Mouse (Mus musculus): ENCODE results near the gene Mt3.

Gene Mt3

DNA sequence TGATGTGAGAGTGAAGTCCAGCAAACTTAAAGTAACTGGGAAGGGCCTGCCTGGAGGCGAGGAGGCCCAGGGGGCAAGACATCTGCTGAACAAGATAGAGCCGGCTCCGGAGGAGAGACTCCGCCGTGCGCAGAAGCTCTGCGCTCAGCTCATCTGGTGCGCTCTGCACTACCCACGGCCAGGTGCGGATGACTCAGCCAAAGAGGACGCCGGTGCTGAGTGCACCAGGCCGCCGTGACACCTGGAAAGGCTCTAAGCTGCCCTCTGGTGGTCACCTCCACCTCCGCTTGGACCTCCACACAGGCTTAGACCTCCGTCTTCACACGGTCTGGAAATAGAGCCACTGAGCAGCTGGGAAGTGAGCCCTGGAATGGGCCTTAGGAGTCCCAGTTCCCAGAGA, 34.1 kb downstream of the Mt3 start:
- peak; percentile 79 to 80 for DNase-seq

DNA sequence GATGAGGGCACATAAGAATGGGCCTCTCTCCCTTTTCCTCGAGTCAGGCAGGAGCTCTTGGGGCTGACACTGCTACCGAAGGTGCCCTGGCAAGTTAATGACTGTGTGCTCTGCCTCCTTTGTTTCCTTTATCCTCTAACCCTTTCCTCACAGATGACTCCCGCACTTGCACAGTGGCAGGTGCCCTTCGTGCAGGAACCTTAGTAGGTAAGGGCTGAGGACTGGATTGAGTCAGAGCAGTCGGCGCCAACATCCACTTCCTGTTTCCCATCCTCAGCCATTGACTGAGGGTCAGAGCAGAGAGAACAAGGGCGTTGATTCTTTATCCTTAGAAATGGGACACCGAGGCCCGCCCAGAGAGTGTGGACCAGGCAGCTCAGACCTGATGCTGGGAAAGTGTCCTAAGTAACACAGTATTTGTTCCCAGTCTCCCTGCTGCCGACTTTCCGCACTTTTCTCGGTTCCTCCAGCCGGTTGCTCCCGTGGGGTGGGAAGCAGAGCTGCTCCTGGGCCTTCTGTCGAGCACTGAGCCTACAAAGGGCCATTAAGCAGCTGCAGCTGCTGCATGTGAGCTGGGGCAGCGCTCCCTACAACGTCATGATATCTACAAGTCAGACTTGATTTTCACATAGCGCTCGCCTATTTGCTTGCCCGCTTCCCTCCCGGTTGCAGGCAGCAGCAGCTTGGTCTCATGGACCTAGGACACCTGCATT, 35.0 kb downstream of the Mt3 start:
- DNase-seq, result no peak

DNA sequence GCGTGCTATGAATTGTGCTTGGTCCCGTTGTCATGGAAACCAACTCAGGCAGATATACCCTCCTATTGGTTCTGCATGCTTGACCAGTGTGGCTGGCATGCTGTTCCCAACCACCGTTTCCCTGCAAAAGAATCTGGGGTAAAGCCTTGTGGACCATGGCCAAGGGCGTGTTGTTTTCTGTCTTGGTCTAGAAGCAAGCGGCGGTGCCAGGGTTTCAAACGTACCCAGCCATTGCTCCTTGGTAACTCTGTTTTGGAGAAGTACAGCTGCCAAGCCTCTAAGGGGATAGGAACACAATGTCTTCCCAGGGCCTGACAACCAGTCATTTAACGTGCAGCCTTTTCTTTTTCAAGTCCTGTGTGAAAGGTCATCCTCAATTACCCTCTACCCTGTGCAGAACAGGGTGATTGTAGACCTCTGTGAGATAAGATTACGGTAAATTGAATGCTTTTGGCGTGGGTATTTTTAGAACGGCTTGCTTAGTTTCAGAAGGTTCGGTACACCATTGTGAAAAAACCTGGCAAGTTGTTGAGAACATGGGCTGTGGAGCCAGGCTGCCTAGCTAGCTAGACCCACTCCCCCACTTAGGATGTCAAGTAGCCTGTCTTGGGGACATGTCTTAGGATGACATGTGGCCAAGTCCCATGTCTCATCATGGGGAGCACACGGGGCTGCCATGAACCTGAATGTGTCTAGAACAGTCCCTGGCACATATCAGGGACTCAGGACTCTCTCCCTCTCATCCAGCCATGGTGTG, 37.0 kb downstream of the Mt3 start:
- peak in 1 of 2 experiments; percentile 23 for DNase-seq

DNA sequence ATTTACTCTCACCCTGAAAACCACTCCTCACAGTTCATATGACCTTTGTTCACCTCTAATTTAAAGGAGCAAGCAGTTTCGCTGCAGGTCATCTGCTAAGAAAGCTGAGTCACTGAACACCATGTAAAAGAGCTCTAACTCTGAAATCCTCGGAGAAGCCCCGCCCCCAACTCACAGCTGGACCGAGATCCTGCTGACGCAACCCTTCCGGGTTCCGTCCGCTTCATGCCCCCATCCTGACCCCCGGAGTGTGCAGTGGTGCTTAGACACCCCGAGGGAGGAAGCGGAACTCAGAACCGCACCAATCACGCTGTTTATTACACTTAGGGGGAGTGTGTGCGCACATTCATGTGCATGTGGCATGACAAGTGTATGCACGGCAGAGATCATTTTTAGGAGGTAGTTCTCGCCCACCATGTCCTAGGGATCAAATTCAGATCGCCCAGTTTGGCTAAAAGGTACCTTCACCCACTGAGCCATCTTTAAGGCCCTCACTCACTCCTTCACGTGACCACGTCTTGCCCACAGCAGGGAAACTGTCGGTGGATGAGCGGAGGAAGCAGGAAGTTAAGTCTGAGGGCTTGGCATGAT, 38.8 kb downstream of the Mt3 start:
- DNase-seq, result no peak

DNA sequence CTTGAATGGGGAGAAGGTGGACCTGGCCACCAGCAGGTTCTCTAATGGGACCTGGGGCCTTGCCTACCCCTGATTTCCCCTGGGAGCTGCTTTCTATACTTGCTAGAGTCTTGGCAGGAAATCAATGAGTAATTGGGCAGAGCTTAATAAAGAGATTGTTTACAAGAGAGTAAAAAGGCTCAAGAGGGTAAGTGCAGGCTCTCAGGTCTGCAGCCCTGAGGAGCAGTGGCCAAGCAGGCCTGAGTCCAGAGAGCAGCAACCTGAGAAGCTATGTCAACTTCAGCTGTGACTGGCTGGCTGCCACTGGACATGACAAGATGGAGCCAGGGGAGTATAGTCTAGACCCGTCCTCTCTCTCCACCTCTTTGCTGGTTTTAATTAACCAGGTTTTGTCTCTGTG, 40.5 kb downstream of the Mt3 start:
- DNase-seq, result no peak

DNA sequence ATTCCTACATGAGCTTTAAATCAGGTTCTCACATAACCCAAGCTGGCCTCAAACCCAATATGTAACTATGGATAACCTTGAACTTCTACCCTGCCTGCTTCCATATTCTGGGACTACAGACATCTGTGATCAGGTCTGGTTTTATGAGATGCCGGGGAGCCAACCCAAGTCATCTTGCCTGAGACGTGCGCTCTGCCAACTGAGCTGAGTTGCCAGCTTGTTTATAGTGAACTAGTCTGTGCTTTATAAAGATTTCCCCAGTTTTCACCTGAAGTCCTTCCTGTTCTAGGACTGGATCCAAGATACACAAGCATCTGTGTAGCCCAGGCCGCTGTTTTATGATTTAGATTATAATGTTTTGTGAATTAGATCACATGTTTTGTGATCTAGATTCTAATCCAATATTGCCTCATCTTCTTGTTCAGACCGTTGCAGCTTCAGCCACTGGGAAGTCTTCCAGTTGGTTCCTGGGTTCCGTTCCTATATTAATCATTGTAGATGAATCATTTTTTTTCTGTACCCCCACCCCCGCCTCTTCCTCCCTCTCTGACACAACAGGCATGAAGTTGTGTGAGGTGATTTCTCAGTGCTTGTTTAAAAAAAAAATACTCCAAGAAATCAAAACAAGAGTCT, 42.3 kb downstream of the Mt3 start:
- no peak for DNase-seq

DNA sequence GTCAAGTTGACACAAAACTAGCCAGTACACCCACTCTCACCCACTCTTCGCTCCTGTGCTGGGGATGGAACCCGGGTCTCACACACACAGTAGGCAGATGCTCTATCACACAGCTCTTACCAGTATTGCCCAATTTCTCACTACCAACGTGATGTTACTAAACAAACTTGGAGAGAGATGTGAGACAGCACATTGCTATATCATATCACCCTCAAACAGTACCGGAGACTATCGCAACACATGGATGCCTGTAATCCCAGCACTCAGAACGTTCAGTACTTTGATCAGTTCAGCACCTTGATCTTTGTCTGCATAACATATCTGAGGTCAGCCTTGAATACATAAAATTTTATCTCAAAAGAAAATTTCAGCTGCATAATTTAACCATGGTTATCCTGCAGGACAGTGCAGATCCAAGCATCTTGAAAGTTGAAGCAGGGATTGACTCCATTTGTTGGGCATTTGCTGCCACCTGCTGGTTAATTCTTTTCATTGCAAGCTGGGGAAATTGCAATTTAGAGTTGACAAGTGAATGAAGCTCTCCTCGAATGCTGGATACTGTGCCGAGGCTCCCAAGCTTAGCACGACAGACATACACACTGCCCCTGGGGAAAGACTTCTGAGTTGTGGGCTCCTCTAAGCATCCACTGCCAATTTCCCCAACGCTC, 46.9 kb downstream of the Mt3 start:
- DNase-seq, result peak; percentile 61 to 76
